Mouse (Mus musculus) liver, adult (tissue): Measurements from ENCODE around the gene Slc39a9.

Experiments used
- GATA4 ChIP-seq: IDR thresholded peaks from 2 replicates; pipeline ENCODE4 v1.6.1; 2014; ENCODE audit warnings: mild to moderate bottlenecking, low read length; ENCODE audit not compliant: insufficient replicate concordance

The Slc39a9 gene

DNA sequence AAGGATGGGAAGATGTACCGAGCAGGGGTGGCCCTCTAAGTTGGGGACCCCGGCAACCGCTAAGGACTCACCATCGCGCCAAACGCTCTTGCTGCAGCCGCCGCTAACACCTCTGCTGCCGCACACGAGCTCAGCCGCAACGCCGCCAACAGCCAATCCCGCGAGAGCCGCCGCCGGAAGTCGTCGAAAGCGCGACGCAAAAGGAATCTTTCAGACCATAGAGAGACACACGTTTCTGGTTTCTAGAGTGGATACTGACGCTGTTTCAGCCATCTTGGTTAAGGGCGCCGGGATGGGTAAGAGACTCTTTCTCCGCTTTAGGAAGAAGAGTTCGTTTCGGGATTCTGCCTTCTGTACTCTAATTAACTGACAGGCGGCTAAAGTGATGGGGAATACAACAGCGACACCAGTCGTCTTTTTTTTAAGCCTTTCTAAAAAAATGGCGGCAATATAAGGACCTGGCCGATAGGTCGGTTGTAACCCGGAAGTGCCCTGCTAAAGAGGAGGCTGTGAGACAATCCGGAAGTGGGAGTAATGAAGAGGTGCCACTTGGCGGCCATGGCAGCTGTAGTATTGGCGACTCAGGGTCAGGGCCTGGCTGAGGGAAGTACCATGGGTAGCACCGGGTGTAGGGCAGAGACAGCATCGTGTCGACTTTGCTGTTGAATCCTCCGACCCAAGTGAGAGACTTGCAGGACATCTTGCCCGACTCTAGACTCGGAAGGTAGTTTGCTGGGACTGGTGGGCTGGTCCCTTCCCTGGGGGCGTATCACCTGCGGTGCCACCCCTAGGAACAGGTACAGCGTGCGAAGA is at the start of gene Slc39a9, which contains the start of gene Erh:
Gene Slc39a9 (plus strand): TSS at position 191 of the 813 bp plus-strand sequence.
Gene Erh (minus strand): TSS at position 649 of the 813 bp plus-strand sequence.
- no peak for TF ChIP-seq GATA4

GRCm38 (mm10) chr12:80594141-80594540 is 49.5 kb upstream of the Slc39a9 start:
- TF ChIP-seq GATA4: no peak

DNA sequence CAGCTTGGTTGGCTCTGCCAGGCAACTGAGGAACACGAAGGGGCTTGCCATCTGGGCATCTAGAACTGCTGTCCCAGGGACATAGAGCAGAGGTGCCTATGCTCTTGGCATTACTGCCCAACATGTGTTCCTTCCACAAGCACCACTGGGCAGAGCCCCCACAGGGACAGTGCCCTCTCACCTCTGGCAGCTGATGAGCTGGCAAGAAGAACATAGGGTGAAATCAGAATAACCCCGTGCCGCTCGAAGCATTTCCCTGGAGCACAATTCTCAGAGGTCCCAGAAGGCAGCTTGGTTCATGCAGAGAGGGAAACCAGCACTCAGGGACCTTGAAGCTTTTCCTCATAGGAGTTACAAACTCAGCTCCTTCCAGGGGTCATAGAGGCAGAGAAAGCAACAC is 48.9 kb upstream of the Slc39a9 start:
- no peak for TF ChIP-seq GATA4

DNA sequence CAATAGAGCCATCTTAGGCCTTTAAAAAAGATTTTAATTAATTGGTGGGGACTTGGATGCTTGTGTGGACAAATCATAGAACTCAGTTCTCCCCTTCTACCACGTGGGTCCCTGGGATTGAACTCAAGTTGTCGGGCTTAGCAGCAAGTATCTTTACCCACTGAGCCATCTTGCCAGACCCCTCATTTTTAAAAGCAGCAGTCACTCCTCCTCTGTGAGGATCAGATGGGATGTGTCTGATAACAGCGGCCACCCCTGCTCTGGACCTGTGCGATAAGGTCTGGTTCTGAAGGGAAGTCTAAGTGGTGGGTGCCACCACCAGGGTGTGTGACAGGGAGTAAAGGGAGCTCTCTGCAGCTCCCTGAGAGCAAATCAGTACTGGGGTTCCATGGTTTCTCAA is 48.1 kb upstream of the Slc39a9 start:
- no peak for TF ChIP-seq GATA4

DNA sequence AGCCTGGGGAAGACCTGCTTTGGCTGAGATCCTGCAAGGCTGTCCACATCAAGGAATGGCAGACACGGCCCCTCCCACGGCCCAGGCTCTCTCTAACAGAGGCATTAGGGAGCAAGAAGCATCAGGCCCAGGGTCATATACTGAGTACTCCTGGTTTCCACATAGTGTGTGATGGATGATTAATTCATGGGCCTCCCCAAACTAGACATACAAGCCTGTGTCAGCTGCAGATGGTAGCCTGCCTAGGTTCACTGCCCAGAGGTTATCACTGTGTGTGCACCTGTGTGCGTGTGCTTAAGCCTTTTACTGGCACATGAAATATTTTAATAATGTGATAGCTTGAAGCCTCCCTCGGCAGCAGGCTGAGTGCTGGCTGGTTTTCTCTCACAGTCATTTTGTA is 47.7 kb upstream of the Slc39a9 start:
- no peak for TF ChIP-seq GATA4

DNA sequence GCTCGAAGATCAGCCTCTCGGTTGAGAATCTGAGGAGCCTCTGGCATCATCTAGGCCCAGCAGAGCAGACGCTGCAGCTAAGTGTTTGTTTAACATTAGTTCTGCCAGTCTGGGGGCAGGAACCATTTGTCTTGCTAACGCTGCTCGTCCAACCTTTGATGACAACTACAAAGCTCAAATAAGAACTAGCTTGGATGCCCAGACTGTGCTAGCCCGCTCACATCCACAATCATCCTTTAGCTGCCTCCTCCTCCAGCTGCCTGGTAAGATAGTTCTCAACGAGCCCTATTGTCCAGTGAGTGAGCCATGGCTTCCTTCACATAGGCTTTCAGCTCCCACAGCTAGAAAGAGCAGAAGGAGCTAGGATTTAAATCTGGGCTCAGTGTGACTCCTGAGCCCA is 45.4 kb upstream of the Slc39a9 start:
- TF ChIP-seq GATA4: no peak

DNA sequence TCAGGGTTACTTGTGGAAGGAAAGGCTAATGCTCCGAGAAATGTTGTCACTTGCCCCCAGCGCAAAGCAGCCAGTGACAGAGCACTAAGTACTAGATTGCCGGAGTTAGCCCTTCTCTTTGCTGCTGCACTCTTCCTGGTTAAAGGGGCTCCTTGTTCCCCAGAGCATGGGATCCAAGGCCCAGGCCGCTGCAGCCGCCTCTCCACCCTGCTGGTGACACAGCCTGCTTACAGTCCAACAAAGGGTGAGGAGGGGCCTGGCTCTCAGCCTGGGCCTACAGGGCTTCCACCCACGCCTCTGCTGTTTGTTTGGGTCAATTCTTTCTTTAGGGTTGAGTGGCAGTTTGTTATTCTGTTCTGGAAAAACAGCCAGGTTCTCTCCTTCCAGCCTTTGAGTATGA is 44.9 kb upstream of the Slc39a9 start:
- TF ChIP-seq GATA4: no peak

- TF ChIP-seq GATA4: no peak
Measured at GRCm38 (mm10) chr12:80601597-80602269, 42.0 kb upstream of the Slc39a9 start.

GRCm38 (mm10) chr12:80602432-80602831 is 41.3 kb upstream of the Slc39a9 start:
- no peak for TF ChIP-seq GATA4

DNA sequence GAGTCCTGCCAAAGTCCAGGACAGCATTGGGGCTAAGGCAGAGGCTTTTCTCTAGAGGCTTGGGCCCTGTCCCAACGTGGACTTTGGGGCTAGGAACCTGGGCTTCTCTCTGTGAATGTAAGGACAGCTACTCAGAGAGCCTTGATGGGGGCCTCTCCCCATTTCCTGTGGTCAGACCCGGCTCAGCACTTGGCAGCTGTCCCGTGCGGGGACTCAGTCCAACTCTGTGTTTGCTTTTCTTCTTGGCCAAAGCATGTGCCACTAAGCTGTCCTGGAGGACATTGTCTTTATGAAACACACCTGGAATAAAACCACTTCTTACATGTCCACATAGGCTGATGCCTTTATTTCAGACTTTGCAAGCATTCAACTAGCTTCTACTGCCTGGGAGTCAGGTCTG is 40.1 kb upstream of the Slc39a9 start:
- no peak for TF ChIP-seq GATA4

DNA sequence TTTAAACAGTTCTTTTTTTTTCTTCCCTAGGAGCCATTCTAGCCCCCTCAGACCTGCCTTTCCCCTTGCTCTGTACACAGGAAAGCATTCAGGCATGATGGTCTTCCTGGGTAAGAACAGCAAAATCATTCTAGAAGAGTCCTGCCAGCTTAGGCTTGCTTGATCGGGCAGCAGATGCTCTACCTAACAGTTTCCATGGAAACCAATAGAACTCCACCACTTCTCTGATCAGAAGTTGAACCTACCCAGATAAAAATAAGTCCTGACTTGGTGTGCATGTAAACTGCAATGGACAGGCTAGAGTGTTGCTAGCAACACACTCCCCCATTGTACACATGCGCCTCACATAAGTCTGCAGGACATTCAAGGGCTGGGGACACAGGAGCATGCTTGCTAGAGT is 39.5 kb upstream of the Slc39a9 start:
- TF ChIP-seq GATA4: no peak

GRCm38 (mm10) chr12:80608576-80608975 is 35.1 kb upstream of the Slc39a9 start:
- TF ChIP-seq GATA4: no peak

DNA sequence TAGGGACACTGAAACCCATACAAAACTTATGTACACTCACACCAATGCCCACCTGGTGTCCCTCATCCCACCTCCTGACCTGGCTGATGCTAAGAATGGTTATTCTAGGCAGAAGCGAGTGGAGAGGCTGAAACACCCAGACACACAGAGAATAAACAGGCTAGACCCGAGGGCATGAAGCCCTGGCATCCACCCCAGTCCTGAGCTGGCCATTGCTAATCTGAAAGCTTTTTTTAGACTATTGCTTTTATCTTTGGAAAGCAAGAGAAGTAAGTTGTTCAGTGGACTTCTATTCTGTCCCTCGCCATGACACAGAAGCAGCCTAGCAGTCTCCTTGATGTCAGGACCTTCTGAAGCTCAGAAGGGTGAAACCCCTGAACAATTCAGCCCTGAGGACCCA is 33.8 kb upstream of the Slc39a9 start:
- no peak for TF ChIP-seq GATA4

- no peak for TF ChIP-seq GATA4
Measured at GRCm38 (mm10) chr12:80612113-80612791, 31.4 kb upstream of the Slc39a9 start.

- TF ChIP-seq GATA4: no peak
Measured at GRCm38 (mm10) chr12:80615371-80616257, 28.1 kb upstream of the Slc39a9 start.

- no peak for TF ChIP-seq GATA4
Measured at GRCm38 (mm10) chr12:80620501-80620900, 23.2 kb upstream of the Slc39a9 start.

GRCm38 (mm10) chr12:80631790-80632189 is 11.9 kb upstream of the Slc39a9 start:
- no peak for TF ChIP-seq GATA4
